Mouse (Mus musculus) brain, embryonic 14.5 days (tissue): Measurements from ENCODE around the gene Hmcn1.

Experiments
- CTCF ChIP-seq: fragments of 200-500 bp; IDR thresholded peaks from 2 replicates; pipeline ENCODE4 v1.5.1; 2012; ENCODE audit warnings: inconsistent platforms, mild to moderate bottlenecking, moderate library complexity, borderline replicate concordance; ENCODE audit not compliant: insufficient read depth, insufficient read length; ENCODE audit errors: extremely low read depth
- POLR2A ChIP-seq: fragments of 200-500 bp; IDR thresholded peaks from 2 replicates; pipeline ENCODE4 v1.6.1; 2012; ENCODE audit warnings: mild to moderate bottlenecking, inconsistent platforms, borderline replicate concordance; ENCODE audit not compliant: poor library complexity, insufficient read depth, insufficient read length, severe bottlenecking; ENCODE audit errors: extremely low read depth

DNA sequence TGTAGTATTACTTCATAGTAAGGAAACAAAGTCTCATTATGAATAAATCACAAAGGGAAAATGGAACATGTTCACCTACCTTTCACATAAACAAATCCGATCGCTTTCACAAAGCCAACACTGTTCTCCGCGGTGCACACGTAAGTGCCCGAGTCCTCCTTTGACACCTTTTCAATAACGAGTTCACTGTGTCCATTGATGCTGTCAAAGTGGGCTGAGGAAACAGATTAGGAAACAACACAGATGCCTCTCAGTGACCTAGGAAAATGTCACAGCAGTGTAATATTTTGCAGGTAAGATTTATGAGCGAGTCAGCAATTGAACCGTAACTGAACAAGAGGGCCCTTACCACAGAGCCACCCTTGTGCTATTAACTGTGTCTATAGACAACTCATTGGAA is 382.7 kb downstream of the Hmcn1 start:
- no peak for TF ChIP-seq CTCF
- no peak for TF ChIP-seq POLR2A
